Mouse (Mus musculus) thymus, adult 2 months (tissue): Measurements from ENCODE around the gene Cep44.

Experiments
- CTCF ChIP-seq: fragments of 200-500 bp; IDR thresholded peaks from 2 replicates; pipeline ENCODE4 v1.5.1; 2012; ENCODE audit warnings: mild to moderate bottlenecking, control low read depth, low read length, moderate library complexity, borderline replicate concordance; ENCODE audit not compliant: control insufficient read depth, poor library complexity, insufficient read depth; ENCODE audit errors: extremely low read depth
- POLR2A ChIP-seq: fragments of 200-500 bp; IDR thresholded peaks from 2 replicates; pipeline ENCODE4 v1.6.1; 2012; ENCODE audit warnings: mild to moderate bottlenecking, low read length, control low read depth, moderate library complexity; ENCODE audit not compliant: control insufficient read depth, poor library complexity, insufficient read depth; ENCODE audit errors: extremely low read depth

DNA sequence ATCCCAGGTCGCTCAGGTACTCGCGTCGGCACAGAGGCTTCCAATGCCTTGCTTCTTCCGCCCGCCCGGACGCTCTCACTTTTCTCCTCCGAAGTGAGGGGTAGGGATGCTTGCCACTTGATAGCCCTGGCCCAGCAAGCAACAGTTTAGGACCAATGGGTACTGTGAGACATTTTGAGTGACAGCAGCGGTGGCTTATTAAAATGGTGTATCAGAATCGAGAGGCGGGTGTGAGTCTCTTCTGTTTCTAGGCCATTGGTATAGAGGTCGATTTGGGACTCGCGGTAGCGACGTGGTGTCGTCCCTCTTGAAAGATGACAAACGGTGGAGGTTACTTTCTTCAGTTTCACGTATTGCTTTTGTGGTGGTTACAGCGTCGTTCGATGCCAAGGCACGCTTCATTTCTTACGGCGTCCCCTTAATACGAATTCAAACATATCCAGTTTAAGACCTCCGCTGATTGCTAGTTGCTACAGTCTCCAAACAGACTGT is 560 bp upstream of the Cep44 start:
- TF ChIP-seq POLR2A (no peak), CTCF (no peak)
